Mouse (Mus musculus) cerebellum, adult (tissue): Measurements from ENCODE around the gene Eif3c.

ENCODE experiments used
- ATAC-seq: cut with Nextera tagmentation; 2 replicates; pipeline ENCODE4 v1.9.2; 2017; ENCODE audit warnings: mild to moderate bottlenecking, moderate library complexity, mixed read lengths; ENCODE audit not compliant: insufficient number of reproducible peaks, low FRiP score, low TSS enrichment

Eif3c gene

DNA sequence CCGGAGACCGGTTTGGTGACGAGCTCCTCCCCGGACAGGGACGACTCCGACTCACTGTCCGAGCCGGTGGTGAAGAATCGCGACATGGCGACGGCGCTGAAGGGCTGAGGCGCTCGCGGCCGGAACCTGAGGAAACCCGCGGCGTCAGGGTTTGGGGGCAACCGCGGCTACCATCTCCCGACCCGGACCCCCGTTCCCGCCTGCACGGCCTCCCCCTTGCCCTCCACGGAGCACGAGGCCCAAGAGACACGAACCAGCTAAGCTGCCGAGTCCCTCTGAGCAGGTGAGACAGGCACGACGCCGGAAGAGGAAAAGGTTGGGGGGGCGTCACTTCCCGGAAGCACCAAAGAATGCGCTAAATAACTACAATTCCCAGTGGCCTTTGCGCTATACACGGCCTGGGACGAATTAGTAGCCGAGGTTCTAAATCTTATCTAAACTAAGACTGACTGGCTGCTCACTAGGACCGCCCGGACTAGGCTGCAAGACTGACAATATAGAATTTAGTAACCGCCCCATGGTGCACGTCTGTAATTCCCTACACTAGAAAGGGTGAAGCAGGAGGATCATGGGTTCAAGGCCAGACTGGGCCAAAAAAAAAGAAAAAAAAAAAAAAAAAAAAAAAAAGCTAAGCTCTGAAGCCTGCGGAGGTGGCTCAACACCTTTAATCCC, at the start of gene Eif3c:
Gene Eif3c, minus strand, starts transcription at position 318 of the 672 bp plus-strand sequence.
- ATAC-seq, result peak; percentile 90

DNA sequence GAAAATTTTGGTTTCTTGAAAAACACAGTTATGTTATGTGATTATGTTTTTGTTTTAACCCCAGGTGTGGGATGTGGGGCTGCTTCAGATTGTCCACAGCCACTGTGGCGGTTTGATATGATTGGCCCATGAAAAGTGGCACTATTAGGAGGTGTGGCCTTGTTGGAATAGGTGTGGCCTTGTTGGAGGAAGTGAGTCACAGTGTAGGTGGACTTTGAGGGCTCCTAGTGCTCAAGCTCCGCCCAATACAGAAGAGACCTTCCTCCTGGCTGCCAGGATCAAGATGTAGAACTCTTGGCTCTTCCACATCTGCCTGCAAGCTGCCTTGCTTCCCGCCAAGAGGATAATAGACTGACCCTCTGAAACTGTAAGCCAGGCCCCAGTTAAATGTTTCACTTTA, 46.5 kb upstream of the Eif3c start:
- no peak for ATAC-seq

DNA sequence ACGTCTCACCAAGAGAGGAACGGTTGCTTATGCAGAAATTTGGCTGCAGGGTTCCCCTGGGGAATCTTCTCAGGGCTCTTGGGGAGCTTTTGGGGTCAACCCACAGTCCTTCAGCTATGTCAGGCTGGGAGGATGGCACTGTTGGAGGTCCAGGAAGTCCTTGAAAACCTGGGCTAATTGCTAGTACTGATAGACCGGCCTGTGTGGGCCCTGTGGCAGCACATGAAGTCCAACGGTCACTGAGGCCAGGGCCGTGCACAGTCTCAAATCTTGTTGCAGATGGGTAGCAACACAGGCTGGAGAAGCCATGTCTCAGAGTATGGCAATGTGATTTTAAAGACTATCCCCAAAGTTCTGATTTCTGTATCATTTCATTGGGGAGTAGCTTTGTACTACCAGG, 41.6 kb upstream of the Eif3c start:
- no peak for ATAC-seq

DNA sequence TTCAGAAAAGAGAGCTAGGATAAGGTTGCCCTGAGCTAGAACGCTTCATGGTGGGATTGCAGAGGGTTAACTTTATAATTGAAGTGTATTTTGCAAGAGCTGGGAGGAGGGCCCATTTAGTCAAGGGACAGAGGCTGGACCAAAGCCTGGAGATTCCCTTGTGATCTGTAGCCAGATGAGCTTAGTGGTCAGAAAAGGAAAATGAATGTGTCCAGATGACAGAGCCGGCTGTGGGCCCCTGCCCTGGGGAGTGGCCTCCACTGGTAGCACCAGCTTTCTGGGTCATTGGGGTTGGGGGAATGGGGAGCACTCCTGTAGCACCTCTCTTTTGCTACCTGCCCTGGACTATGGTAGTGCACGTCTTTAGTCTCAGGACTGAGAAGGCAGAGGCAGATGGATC, 40.9 kb upstream of the Eif3c start:
- no peak for ATAC-seq

DNA sequence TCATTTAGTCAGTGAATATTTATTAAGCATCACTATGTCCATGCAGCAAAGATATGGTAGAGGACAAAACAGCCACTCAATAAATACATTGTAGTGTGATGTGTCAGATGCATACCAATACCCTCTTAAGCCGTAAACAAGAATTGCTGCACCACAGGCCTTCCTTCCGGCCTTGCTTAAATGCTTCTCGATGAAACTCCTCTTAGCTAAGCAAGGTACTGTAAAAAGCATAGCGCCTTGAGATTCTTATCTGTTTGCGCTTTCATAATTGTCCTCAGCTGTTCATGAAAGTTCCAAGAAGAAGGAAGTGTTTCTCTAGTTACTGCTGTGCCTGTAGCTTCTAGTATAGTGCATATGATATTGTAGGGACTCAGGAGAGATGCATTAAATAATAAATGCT, 40.4 kb upstream of the Eif3c start:
- ATAC-seq, result no peak

DNA sequence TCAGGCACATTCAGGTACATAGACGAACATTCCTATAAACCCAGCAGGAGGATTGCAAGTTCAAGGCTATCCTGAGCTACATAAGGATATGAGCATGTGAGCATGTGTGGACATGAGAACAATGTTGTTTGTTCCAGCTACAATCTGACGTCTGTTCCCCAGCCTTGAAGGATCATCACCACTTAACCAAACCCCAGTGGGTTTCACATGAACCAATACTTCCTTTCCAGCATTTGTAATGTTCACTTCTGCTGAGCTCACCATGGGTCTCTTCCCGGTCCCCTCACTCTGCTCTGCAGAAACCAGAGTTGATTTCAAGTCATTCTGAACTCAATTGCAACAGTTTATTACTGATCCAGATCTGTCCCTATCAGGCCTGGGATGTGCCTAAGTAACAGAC, 36.4 kb upstream of the Eif3c start:
- ATAC-seq, result no peak

DNA sequence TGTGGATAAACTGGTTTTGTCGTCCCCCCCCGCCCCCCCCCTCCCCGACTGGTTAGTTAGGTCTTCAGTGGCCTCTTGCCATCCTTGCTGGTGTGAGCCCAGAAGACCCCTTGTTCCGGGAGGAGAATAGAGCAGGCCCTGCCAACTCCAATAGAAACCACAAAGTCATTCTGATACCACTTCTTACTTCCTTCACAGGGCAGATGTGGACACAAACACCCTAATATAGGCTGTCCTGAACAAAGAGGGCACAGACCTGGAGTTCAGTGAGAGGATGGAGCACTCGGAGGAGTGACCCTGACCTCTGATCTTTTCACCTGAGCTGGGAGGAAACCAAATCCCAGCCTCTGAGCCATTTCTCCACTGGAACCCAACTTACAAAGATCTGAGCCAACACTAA, 35.7 kb upstream of the Eif3c start:
- ATAC-seq, result no peak

DNA sequence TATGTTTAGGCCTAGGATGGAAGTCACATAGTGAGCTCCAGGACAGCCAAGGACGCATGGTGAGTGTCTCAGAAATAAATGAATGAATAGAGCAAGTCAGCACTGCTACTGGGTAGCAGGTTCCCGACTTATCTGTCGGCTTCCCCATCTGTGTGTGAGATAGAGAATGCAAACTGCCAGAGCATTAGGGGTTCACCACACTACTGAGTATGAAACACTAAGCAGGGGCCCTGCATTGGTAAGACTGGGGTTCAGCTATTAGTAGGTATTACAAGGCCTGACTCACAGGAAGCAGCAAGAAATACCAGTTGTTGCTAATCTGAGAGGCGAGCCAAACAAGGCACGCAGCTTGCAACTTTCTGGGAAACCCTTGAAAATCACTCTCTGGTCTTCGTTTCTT, 32.7 kb upstream of the Eif3c start:
- ATAC-seq, result no peak

DNA sequence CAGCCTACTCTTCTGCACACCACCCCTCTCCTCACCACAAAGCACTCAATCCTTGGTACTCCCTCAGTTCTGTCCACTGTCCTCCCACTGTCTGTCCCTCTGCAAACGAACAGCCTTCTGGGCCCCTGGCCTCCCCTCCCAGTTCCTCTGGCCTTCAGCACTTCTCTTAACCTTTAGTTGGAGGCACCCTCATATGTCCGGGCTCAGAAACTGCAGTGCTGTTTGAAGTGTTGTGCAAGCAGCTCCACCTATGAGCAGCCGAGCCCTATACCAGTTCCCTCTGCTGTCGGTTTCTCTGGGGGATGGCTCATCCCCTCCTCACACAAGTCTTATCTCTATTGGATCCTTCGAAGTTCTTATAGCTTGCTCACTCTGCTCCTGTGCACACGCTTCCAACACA, 30.2 kb upstream of the Eif3c start:
- ATAC-seq, result no peak

DNA sequence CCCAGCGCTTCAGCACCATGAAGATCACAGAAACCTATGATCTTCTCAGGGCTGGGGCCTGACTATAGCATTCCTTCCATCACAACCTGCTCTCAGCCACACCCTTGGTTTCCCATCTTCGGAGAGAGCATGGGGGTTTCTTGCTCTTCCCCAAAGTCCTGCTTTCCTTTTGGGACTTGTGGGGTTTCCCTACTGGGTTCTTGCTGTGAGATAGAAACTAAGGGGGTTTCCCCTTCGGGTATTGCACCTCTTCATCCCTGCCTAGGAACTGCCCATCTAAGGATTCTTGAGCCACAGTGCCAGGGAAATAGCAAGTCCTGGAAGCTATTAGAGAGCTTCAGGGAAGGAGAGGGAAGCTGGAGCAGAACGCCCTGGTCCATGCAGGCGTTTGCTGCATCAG, 29.7 kb upstream of the Eif3c start:
- ATAC-seq, result no peak

DNA sequence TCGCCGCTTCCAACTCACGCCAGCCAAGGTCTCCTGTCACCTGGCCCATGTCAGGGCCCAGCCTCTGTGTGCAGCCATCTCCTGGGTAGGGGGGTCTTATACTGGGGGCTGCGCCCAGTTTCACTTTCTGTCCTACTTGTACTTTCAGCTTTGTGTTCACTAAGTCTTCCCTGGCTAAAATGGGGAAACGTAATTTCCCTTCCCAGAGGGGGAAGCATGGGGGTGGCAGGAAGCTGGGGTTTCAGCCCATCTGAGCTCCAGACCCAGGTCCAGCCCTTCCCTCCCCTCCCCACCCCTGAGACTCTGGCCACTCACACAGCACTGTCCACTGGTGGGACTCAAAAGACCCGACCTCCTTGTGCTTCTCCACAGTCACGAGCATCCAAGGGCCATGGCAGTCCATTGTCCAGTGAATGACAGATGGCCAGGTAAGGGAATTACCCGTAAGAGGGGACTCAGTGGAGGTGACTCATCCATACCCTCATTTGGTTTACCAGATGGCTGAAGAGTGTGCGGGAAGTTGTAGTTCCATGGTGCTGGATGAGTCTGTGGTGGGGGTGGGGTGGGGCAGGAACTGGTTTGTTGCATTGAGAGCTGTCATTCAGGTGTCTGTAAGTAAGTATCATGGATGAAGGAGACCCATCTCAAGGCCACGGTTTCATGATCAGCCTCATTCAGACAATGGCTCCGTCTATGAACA, 28.8 kb upstream of the Eif3c start, which contains the start of gene Il27:
Gene Il27, minus strand, starts transcription at position 80 of the 700 bp plus-strand sequence.
- ATAC-seq, result no peak

DNA sequence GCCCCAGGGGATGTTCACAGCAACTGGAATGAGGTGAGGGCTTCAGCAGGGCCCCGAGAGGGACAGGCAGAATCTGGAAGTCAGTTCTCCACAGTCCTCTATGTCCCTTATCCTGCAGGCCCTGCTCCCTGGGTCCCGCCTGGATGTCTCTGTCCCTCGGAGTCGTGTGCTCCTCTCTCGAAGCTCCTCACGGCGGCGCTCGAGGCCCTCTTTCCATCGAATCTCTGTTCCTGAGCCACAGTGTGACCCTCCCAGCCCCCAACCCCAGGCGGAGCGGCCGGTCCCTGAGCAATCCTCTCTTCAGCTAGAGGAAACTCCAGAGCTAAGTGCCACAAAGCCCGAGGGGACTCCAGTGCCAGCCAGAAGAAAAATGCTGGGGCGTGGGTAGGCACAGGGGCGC, 21.6 kb upstream of the Eif3c start:
- ATAC-seq, result no peak

DNA sequence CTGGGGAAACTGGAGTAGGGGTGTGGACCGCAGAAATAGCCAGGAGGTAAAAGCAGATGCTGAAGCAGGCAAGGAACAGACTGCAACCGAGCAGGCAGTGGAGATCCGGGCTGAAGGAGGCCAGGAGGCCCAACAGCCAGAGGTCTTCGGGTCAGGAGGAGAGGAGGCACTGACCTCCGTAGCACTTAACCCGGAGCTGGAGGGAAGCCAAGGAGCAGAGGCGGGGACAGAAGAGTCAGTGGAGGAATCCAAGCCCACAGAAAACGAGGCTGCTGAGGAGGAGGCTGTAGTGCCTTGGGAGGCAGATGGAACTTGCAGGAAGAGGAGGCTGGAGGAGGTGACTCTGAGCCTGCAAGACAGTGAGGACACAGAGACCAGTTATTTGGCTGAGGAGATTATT, 20.6 kb upstream of the Eif3c start:
- no peak for ATAC-seq

DNA sequence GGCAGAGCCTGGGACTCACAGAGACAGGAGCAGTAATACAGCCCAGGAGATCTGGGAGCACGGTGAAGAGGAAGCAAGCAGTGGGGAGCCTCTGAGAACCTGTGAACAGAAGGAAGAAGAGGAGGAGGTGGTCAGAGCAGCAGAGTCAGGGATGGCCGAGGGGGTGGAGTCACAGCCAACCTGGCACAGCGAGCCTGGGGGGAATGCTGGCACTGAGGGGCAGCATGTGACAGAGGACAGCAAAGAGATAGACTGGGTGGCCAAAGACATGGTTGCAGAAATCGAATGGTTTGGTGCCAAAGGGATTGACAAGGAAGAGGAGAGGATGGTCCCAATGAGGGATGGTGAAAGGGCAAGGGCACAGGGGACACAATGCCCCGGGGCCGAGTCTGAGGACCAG, 19.5 kb upstream of the Eif3c start, which contains the start of gene Cln3:
Gene Cln3, minus strand, starts transcription at position 101 of the 400 bp plus-strand sequence.
- ATAC-seq, result no peak

DNA sequence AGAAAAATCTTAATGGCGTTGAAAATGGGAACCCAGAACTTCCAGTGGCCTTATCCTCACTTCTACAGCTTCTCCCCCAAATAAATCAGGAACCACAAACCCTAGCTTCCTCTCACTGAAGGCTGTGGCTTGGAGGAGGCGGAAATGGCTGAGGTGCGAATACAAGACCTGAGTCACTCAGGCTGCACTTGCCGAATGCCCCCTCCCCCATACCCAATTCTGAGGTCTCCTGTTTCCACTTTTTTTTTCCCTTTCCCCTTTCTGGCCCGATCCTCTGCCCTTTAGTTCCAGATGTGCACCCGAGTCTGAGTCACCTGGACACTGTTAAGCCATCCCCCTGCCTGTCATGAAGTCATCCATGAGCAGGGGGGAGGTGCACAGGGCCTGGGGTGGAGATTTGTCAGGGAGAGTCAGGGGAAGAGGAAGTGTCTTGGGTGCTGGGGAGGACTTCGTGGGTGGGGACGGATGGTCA, 18.3 kb upstream of the Eif3c start, which contains the start of gene Apobr:
Gene Apobr, plus strand, starts transcription at position 437 of the 472 bp plus-strand sequence.
- ATAC-seq, result no peak

DNA sequence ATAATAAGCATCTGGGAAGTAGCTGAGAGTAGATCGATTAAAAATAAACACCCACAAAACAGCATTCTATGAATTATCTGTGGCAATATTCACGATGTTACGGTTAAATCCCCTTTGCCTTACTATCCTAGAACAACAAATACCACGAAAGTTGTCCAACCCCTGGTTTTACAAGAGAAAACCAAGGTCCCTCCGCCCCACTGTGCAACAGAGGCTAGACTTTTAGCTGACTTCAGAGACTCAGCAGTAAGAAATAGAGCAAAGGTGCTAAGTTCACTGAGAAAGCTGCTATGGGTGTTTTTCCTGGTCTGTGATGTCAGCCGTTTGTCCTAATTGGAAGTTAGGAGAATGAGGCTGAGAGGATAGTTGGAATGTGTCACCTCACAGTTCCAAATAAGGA, 17.6 kb upstream of the Eif3c start:
- ATAC-seq, result no peak

DNA sequence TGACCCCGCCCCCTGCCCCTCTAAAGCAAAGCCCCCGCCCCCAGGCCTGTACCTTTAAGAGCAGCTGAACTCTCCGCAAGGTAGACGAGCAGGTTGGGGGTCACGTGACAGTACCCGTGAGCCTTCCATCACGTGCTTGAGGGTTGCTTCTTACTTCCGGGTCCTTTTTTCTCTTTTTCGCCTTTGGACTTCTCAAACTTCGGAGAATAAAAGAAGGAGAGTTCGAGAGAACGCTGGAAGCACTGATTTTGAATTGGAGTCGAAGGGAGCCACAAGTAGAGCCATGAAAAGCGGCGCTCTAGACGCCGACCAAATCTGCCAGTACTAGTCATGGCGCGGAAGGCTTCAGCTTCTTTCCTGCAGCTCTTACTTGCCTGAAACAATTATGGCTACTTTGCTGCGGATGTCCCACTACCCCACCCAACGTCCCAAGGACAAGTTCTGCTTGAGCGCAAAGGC, 17.1 kb upstream of the Eif3c start:
- ATAC-seq, result peak; percentile 66; the same call in 1 of the 2 replicates

DNA sequence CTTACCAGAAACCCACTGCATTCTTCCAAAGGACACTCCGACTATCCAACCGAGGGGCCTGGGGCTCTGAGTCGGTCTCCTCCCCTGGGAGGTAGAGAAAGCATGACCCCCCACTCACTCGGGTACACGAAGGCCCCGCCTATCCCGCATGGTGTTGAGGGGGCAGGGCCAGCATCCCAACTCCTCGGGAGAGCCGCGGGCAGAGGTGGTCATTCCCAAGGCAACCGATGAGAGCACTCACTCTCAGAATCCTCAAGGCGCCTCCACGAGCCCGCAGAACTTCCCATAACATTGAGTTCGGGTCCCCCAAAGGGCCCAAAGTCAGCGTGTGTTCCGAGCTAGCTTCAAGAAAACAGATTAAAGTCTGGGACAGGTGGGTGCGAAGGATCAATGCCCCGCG, 16.5 kb upstream of the Eif3c start:
- ATAC-seq, result peak; percentile 26; the same call in 1 of the 2 replicates

DNA sequence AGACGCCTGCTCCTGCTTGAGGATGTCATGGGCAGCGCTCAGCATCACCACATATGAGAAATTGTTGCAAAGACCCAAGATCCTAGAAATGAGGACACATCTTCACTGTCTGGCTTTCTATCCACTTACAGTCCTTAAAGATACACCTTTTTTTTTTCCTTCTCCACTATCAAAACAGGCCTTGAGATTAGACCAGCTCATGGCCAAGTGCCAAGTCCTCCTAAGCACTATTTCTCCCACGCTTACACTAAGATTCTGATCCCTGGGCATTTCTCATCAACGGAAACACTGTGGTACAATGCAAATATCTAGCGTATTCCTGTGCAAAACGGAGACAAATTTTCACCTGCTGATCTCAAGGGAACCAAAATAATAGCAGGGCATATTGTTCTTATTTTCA, 15.4 kb upstream of the Eif3c start:
- ATAC-seq, result no peak

DNA sequence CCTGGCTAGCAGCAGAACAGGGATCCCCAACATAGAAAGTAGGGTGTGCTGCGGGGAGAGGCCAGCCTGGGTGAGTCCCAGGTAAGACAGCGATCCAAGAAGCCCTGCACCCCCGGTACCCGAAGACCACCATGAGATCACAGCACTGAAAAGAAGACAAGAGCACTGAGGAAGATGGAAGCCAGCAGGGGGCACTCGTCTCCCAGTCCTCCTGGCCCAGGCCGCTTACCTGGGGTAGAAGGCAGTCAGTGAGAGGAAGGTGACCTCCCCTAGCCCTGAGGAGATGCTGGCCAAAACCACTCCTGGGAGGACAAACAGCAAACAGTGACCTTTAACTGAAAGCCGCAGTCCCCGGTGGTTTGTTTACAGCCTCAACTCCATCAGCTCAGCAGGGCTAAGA, 13.0 kb upstream of the Eif3c start:
- ATAC-seq, result no peak

DNA sequence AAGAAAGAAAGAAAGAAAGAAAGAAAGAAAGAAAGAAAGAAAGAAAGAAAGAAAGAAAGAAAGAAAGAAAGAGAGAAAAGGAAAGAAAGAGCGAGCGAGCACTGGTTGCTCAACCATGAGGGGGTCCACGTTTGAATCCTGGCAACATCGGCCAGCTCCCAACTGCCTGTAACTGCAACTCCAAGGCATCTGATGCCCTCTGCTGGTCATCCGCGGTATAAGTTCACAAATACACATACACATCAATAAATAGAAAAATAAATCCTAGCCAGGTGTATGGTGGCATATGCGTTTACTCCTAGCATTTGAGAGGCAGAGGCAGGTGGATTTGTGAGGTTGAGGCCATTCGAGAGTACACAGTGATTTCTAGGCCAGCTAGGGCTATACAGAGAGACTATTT, 10.7 kb upstream of the Eif3c start:
- no peak for ATAC-seq

DNA sequence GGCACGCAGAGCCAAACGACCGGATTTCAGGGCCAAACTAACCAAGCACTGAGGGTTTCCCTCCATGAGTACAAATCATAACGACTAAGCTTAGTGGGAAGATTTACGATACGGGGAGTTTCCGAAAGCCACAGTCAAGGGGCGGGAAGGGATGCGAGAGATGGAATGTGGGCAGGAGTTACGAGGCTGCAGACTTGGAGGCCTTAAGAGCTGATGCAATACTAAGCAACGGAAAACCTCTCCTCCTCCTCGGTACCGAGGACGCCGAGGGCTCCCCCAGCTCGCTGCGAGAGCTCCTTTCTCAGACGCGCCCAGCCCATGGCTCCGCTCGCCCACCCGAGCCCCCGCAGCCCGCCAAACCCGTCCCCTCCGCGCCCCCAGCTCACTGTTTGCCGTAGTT, 518 bp downstream of the Eif3c start:
- no peak for ATAC-seq
